Mouse (Mus musculus): ENCODE results near the gene Fam219b.

DNA sequence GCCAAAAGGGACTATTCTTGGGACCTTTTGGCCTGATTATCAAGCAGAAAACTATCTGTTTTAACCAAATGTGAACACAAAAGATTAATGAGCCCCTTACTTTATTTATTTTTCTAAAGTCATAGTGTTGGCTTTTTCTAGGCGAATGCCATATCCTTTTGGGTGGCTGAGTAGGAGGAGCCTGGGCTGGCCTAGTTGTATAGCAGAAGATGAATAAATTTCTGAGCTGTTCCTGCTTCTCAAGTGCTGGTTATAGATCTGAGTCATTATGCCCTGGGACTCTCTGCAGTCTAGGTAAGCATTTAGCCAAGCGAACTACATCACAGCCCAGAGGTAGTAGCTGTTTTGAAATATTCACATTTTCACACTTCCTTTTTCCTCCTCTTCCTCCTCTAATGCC lies 11.8 kb upstream of the Fam219b start:
- TF ChIP-seq CTCF (IDR thresholded peaks at IDR 0.05; ENCODE audit: low read depth) (no peak), EP300 (IDR thresholded peaks at IDR 0.05; ENCODE audit: low read depth) (no peak)

Measured in heart, postnatal 0 days (tissue).